Mouse (Mus musculus) intestine, embryonic 16.5 days (tissue): ENCODE data around the gene Nucks1. TPM values are rescaled to one million over a fixed set of nuclear protein-coding genes. Genes with fewer than 3 reads are reported as not detected.
A peak's percentile ranks its signal among the peaks of the same experiment; 100 is the strongest.

ENCODE experiments used
- ATAC-seq: fragments of 200-750 bp; cut with Nextera tagmentation; 2 replicates; pipeline ENCODE4 v1.8.0; 2017; ENCODE audit warnings: moderate TSS enrichment, moderate library complexity
- H3K27ac ChIP-seq: fragments of 300-500 bp; sonication (generic); 2 replicates; pipeline ENCODE4 v1.5.1; 2014; ENCODE audit warnings: mild to moderate bottlenecking, low read length
- H3K27me3 ChIP-seq: fragments of 300-500 bp; sonication (generic); replicated peaks from 2 replicates; pipeline ENCODE4 v1.6.1; 2014; ENCODE audit warnings: low read length, control low read depth, mixed read lengths; ENCODE audit not compliant: control insufficient read depth, insufficient read depth
- H3K36me3 ChIP-seq: fragments of 300-500 bp; sonication (generic); 2 replicates; pipeline ENCODE4 v1.6.1; 2014; ENCODE audit warnings: low read length, control low read depth; ENCODE audit not compliant: control insufficient read depth, insufficient read depth
- H3K4me1 ChIP-seq: fragments of 300-500 bp; sonication (generic); 2 replicates; pipeline ENCODE4 v1.6.1; 2014; ENCODE audit warnings: low read length, control low read depth, mixed read lengths; ENCODE audit not compliant: control insufficient read depth, insufficient read depth
- H3K4me2 ChIP-seq: fragments of 300-500 bp; sonication (generic); 2 replicates; pipeline ENCODE4 v1.6.1; 2014; ENCODE audit warnings: low read depth, low read length, control low read depth
- H3K4me3 ChIP-seq: fragments of 300-500 bp; sonication (generic); 2 replicates; pipeline ENCODE4 v1.5.1; 2014; ENCODE audit warnings: mild to moderate bottlenecking, low read length
- H3K9ac ChIP-seq: fragments of 300-500 bp; sonication (generic); 2 replicates; pipeline ENCODE4 v1.6.1; 2014; ENCODE audit warnings: low read depth, low read length
- H3K9me3 ChIP-seq: fragments of 300-500 bp; sonication (generic); 2 replicates; pipeline ENCODE4 v1.6.1; 2016; ENCODE audit warnings: low read length, control low read depth; ENCODE audit not compliant: control insufficient read depth
- WGBS: fragments of 180-500 bp; shearing (Covaris S2); extraction: QIAGEN DNeasy Blood & Tissue Kit; methylation state at CpG from one replicate; pipeline ENCODE4 v1.1.7; 2014; 5-methylcytosine and 5-hydroxymethylcytosine counted together
- polyA plus RNA-seq: library from polyadenylated mRNA; unstranded; fragments of >200 nt; fragmentation: Nextera tagmentation; extraction: Ambion mirVana; gene quantifications from 2 replicates; pipeline ENCODE4 v1.2.1, GENCODE M21; 2015

Gene Nucks1
- polyA plus RNA-seq, 1 experiment from 2014 or later, result 44.5 TPM

GRCm38 (mm10) chr1:131962606-131963084, 52.3 kb downstream of the Nucks1 start, which contains the start of gene Slc45a3:
Gene Slc45a3, plus strand, starts transcription at chr1:131962967.
- Histone ChIP-seq H3K9ac (peak within 1 kb of the TSS; percentile 67), H3K4me2 (peak within 1 kb of the TSS; percentile 99), H3K4me3 (peak within 1 kb of the TSS; percentile 72), H3K9me3 (no peaks in the 10 kb centered on the region), H3K36me3 (no peaks in the 10 kb centered on the region), H3K27me3 (peaks cover 21% of the 10 kb centered on the region; the same call in 1 of the 2 replicates), H3K4me1 (peaks cover 4% of the 10 kb centered on the region), H3K27ac (no peak within 1 kb of the TSS)
- under 1% methylated on average over 33 of the region's 35 CpGs for WGBS
- ATAC-seq, result peak; percentile 69

GRCm38 (mm10) chr1:131963085-131963951, 53.0 kb downstream of the Nucks1 start:
- peak; percentile 80 for ATAC-seq
- H3K27me3 ChIP-seq, result peaks cover 21% of the 10 kb centered on the region; the same call in 1 of the 2 replicates
- H3K36me3 ChIP-seq, result no peaks in the 10 kb centered on the region
- H3K4me2 ChIP-seq, result peak overlapping the region; percentile 99
- H3K9ac ChIP-seq, result peak overlapping the region; percentile 67
- H3K4me3 ChIP-seq, result peak overlapping the region; percentile 72
- H3K4me1 ChIP-seq, result peaks cover 4% of the 10 kb centered on the region
- WGBS, result under 1% methylated on average over 75 of the region's 76 CpGs
- H3K27ac ChIP-seq, result no peak overlapping the region
- no peaks in the 10 kb centered on the region for H3K9me3 ChIP-seq

- no peak overlapping the region for H3K4me2 ChIP-seq
- H3K27ac ChIP-seq, result no peak overlapping the region
- no peaks in the 10 kb centered on the region for H3K9me3 ChIP-seq
- peaks cover 21% of the 10 kb centered on the region; the same call in 1 of the 2 replicates for H3K27me3 ChIP-seq
- H3K4me1 ChIP-seq, result peaks cover 4% of the 10 kb centered on the region
- no peak overlapping the region for H3K9ac ChIP-seq
- ATAC-seq, result no peak
- 56% methylated on average over 5 of the region's 5 CpGs for WGBS
- H3K4me3 ChIP-seq, result no peak overlapping the region
- H3K36me3 ChIP-seq, result no peaks in the 10 kb centered on the region
These were observed 53.8 kb downstream of the Nucks1 start for GRCm38 (mm10) chr1:131964100-131964499.

- WGBS, result 86% methylated on average over 7 of the region's 7 CpGs
- no peak overlapping the region for H3K4me3 ChIP-seq
- H3K4me2 ChIP-seq, result no peak overlapping the region
- ATAC-seq, result no peak
- no peak overlapping the region for H3K9ac ChIP-seq
- H3K4me1 ChIP-seq, result peaks cover 4% of the 10 kb centered on the region
- peaks cover 20% of the 10 kb centered on the region; the same call in 1 of the 2 replicates for H3K27me3 ChIP-seq
- no peak overlapping the region for H3K27ac ChIP-seq
- H3K9me3 ChIP-seq, result no peaks in the 10 kb centered on the region
- H3K36me3 ChIP-seq, result no peaks in the 10 kb centered on the region
These were observed 54.2 kb downstream of the Nucks1 start for GRCm38 (mm10) chr1:131964580-131964979.

- H3K27ac ChIP-seq, result no peak overlapping the region
- H3K4me2 ChIP-seq, result no peak overlapping the region
- ATAC-seq, result no peak
- no peak overlapping the region for H3K9ac ChIP-seq
- 49% methylated on average over 5 of the region's 5 CpGs for WGBS
- H3K4me1 ChIP-seq, result peaks cover 9% of the 10 kb centered on the region
- H3K9me3 ChIP-seq, result no peaks in the 10 kb centered on the region
- no peak overlapping the region for H3K4me3 ChIP-seq
- peaks cover 15% of the 10 kb centered on the region; the same call in 1 of the 2 replicates for H3K27me3 ChIP-seq
- no peaks in the 10 kb centered on the region for H3K36me3 ChIP-seq
These were observed 55.5 kb downstream of the Nucks1 start for GRCm38 (mm10) chr1:131965818-131966217.

GRCm38 (mm10) chr1:131967336-131967735, 57.0 kb downstream of the Nucks1 start:
- Histone ChIP-seq H3K9me3 (no peaks in the 10 kb centered on the region), H3K27ac (no peak overlapping the region), H3K27me3 (peaks cover 13% of the 10 kb centered on the region; the same call in 1 of the 2 replicates), H3K9ac (no peak overlapping the region), H3K4me1 (peaks cover 21% of the 10 kb centered on the region), H3K36me3 (no peaks in the 10 kb centered on the region), H3K4me2 (no peak overlapping the region), H3K4me3 (no peak overlapping the region)
- WGBS, result 73% methylated on average over 7 of the region's 7 CpGs
- no peak for ATAC-seq

- H3K36me3 ChIP-seq, result no peaks in the 10 kb centered on the region
- no peak overlapping the region for H3K27ac ChIP-seq
- peaks cover 25% of the 10 kb centered on the region for H3K4me1 ChIP-seq
- ATAC-seq, result no peak
- no peaks in the 10 kb centered on the region for H3K9me3 ChIP-seq
- WGBS, result 51% methylated on average over 3 of the region's 3 CpGs
- no peak overlapping the region for H3K4me3 ChIP-seq
- no peak overlapping the region for H3K9ac ChIP-seq
- no peak overlapping the region for H3K4me2 ChIP-seq
- H3K27me3 ChIP-seq, result peaks cover 6% of the 10 kb centered on the region; the same call in 1 of the 2 replicates
These were observed 58.2 kb downstream of the Nucks1 start for GRCm38 (mm10) chr1:131968556-131968955.

GRCm38 (mm10) chr1:131968983-131969382, 58.6 kb downstream of the Nucks1 start:
- WGBS, result 80% methylated on average over 6 of the region's 6 CpGs
- Histone ChIP-seq H3K9me3 (no peaks in the 10 kb centered on the region), H3K27ac (no peak overlapping the region), H3K4me3 (no peak overlapping the region), H3K36me3 (no peaks in the 10 kb centered on the region), H3K4me2 (no peak overlapping the region), H3K4me1 (peaks cover 23% of the 10 kb centered on the region), H3K27me3 (peaks cover 6% of the 10 kb centered on the region; the same call in 1 of the 2 replicates), H3K9ac (no peak overlapping the region)
- no peak for ATAC-seq

GRCm38 (mm10) chr1:131969825-131970224, 59.5 kb downstream of the Nucks1 start:
- WGBS, result 43% methylated on average over 4 of the region's 4 CpGs

More at GRCm38 (mm10) chr1:131969825-131970224, 59.5 kb downstream of the Nucks1 start:
- no peak for ATAC-seq
- Histone ChIP-seq H3K36me3 (no peaks in the 10 kb centered on the region), H3K27me3 (peaks cover 3% of the 10 kb centered on the region; the same call in 1 of the 2 replicates), H3K4me1 (peaks cover 23% of the 10 kb centered on the region), H3K4me2 (no peak overlapping the region), H3K27ac (no peak overlapping the region), H3K9me3 (no peaks in the 10 kb centered on the region), H3K9ac (no peak overlapping the region), H3K4me3 (no peak overlapping the region)
